Comparison of ENCODE assay signal across 16 mouse cellular contexts in genomic region chr11:97502383-97502782, GRCm38 (mm10). TPM values are rescaled to one million over a fixed set of nuclear protein-coding genes. Genes with fewer than 3 reads are reported as not detected.
DNase-seq lines count a peak whose midpoint lies in the region; ATAC-seq and TF ChIP-seq lines count a peak whose summit lies in the region.
"Had no signal": no experiment of that assay in that cellular context is flagged by ENCODE, and none has a peak within 500 bp of the region (broad histone marks: within the 10 kb centered on the region; RNA-seq: fewer than 3 reads in every experiment).

No protein-coding gene starts in this region.

- H3K9me3 ChIP-seq in heart, embryonic 11.5 days (replicated peaks; ENCODE audit: control insufficient read depth, low read length), result no peaks in the 10 kb centered on the region
- 0 out of 2 replicates have a peak, but pooled peaks cover 4% of the 10 kb centered on the region for H3K9me3 ChIP-seq in limb, embryonic 13.5 days
- no peaks in the 10 kb centered on the region for H3K9me3 ChIP-seq in limb, embryonic 10.5 days (replicated peaks)
- H3K9me3 ChIP-seq in E14TG2a.4 (ENCODE audit: low read length), result no peaks in the 10 kb centered on the region
- 0 out of 2 replicates have a peak, but pooled peaks cover 3% of the 10 kb centered on the region for H3K9me3 ChIP-seq in embryonic facial prominence, embryonic 15.5 days (replicated peaks)
- H3K9me3 ChIP-seq in hindbrain, embryonic 14.5 days (ENCODE audit: control insufficient read depth, low read length), result no peaks in the 10 kb centered on the region
- H3K9me3 ChIP-seq: forebrain, embryonic 13.5 days; heart, embryonic 13.5 days had no signal

- no peak overlapping the region for H3K4me2 ChIP-seq in heart, embryonic 11.5 days
- no peak overlapping the region for H3K4me2 ChIP-seq in limb, embryonic 13.5 days (replicated peaks)
- H3K4me2 ChIP-seq in embryonic facial prominence, embryonic 15.5 days (replicated peaks), result no peak overlapping the region
- H3K4me2 ChIP-seq in hindbrain, embryonic 14.5 days (replicated peaks), result no peak overlapping the region
- H3K4me2 ChIP-seq: forebrain, embryonic 13.5 days; heart, embryonic 13.5 days had no signal

- ATAC-seq in heart, embryonic 11.5 days (replicated peaks; ENCODE audit: insufficient number of reproducible peaks, low FRiP score, low TSS enrichment), result no peak
- ATAC-seq in limb, embryonic 13.5 days (ENCODE audit: low FRiP score, low read depth), result 0 out of 2 replicates have a peak, but pooled peaks have one; percentile 17
- ATAC-seq in embryonic facial prominence, embryonic 15.5 days (ENCODE audit: insufficient number of reproducible peaks, low FRiP score, low TSS enrichment, low read depth), result peak; percentile 69; the same call in 1 of the 2 replicates
- no peak for ATAC-seq in hindbrain, embryonic 14.5 days (ENCODE audit: low FRiP score)
- ATAC-seq: forebrain, embryonic 13.5 days; hindbrain, postnatal 0 days had no signal

- H3K36me3 ChIP-seq in heart, embryonic 11.5 days (ENCODE audit: control insufficient read depth, insufficient read depth, low read length), result peaks cover 10% of the 10 kb centered on the region
- peaks cover 30% of the 10 kb centered on the region for H3K36me3 ChIP-seq in limb, embryonic 13.5 days
- peaks cover 23% of the 10 kb centered on the region for H3K36me3 ChIP-seq in limb, embryonic 10.5 days
- peaks cover 18% of the 10 kb centered on the region for H3K36me3 ChIP-seq in E14TG2a.4 (ENCODE audit: insufficient read depth, low read length)
- H3K36me3 ChIP-seq in embryonic facial prominence, embryonic 15.5 days, result peaks cover 25% of the 10 kb centered on the region
- peaks cover 17% of the 10 kb centered on the region for H3K36me3 ChIP-seq in hindbrain, embryonic 14.5 days (replicated peaks; ENCODE audit: control insufficient read depth, insufficient read depth)

- H3K4me3 ChIP-seq in heart, embryonic 11.5 days (ENCODE audit: low read depth, low read length), result no peak overlapping the region
- H3K4me3 ChIP-seq in limb, embryonic 13.5 days, result no peak overlapping the region
- H3K4me3 ChIP-seq in limb, embryonic 10.5 days, result no peak overlapping the region
- peak overlapping the region; percentile 24; the same call in 1 of the 2 replicates for H3K4me3 ChIP-seq in E14TG2a.4 (replicated peaks; ENCODE audit: low read length)
- no peak overlapping the region for H3K4me3 ChIP-seq in embryonic facial prominence, embryonic 15.5 days (replicated peaks)
- no peak overlapping the region for H3K4me3 ChIP-seq in hindbrain, embryonic 14.5 days (replicated peaks; ENCODE audit: low read length)
- H3K4me3 ChIP-seq: forebrain, embryonic 13.5 days; gastrocnemius, adult 2 months; heart, embryonic 13.5 days had no signal

- no peak for TF ChIP-seq CTCF in E14TG2a.4 (conservative IDR thresholded peaks at IDR 0.05; ENCODE audit: low read length)

- H3K27ac ChIP-seq in heart, embryonic 11.5 days (ENCODE audit: low read depth, low read length), result 0 out of 2 replicates have a peak overlapping the region, but pooled peaks have one; percentile 29
- H3K27ac ChIP-seq in limb, embryonic 13.5 days, result no peak overlapping the region
- no peak overlapping the region for H3K27ac ChIP-seq in limb, embryonic 10.5 days
- H3K27ac ChIP-seq in embryonic facial prominence, embryonic 15.5 days (replicated peaks), result peak overlapping the region; percentile 36; the same call in 1 of the 2 replicates
- H3K27ac ChIP-seq in hindbrain, embryonic 14.5 days, result no peak overlapping the region
- H3K27ac ChIP-seq: forebrain, embryonic 13.5 days; gastrocnemius, adult 2 months; heart, embryonic 13.5 days; hindbrain, postnatal 0 days had no signal

- WGBS in heart, embryonic 11.5 days (ENCODE audit: insufficient replicate concordance), result 42% methylated on average over 9 of the region's 9 CpGs
- 42% methylated on average over 9 of the region's 9 CpGs for WGBS in limb, embryonic 13.5 days
- WGBS in limb, embryonic 10.5 days, result 30% methylated on average over 9 of the region's 9 CpGs
- WGBS in embryonic facial prominence, embryonic 15.5 days, result 35% methylated on average over 9 of the region's 9 CpGs
- 44% methylated on average over 9 of the region's 9 CpGs for WGBS in hindbrain, embryonic 14.5 days

- H3K27me3 ChIP-seq in heart, embryonic 11.5 days (ENCODE audit: control insufficient read depth, insufficient read depth, low read length), result peaks cover 37% of the 10 kb centered on the region
- peaks cover 55% of the 10 kb centered on the region for H3K27me3 ChIP-seq in limb, embryonic 13.5 days
- H3K27me3 ChIP-seq in limb, embryonic 10.5 days (ENCODE audit: low read depth, poor library complexity, severe bottlenecking), result peaks cover 67% of the 10 kb centered on the region
- peaks cover 47% of the 10 kb centered on the region for H3K27me3 ChIP-seq in E14TG2a.4 (ENCODE audit: insufficient read depth, low read length)
- H3K27me3 ChIP-seq in embryonic facial prominence, embryonic 15.5 days, result peaks cover 32% of the 10 kb centered on the region
- H3K27me3 ChIP-seq in hindbrain, embryonic 14.5 days (ENCODE audit: control insufficient read depth, insufficient read depth, low read length), result peaks cover 48% of the 10 kb centered on the region

- peaks cover 11% of the 10 kb centered on the region; the same call in 1 of the 2 replicates for H3K4me1 ChIP-seq in heart, embryonic 11.5 days (ENCODE audit: control insufficient read depth, insufficient read depth, low read length)
- H3K4me1 ChIP-seq in limb, embryonic 13.5 days, result peaks cover 24% of the 10 kb centered on the region
- peaks cover 31% of the 10 kb centered on the region for H3K4me1 ChIP-seq in limb, embryonic 10.5 days
- peaks cover 54% of the 10 kb centered on the region for H3K4me1 ChIP-seq in E14TG2a.4 (replicated peaks; ENCODE audit: low read depth, low read length)
- H3K4me1 ChIP-seq in embryonic facial prominence, embryonic 15.5 days, result peaks cover 25% of the 10 kb centered on the region
- H3K4me1 ChIP-seq in hindbrain, embryonic 14.5 days (replicated peaks; ENCODE audit: control insufficient read depth, insufficient read depth, low read length), result peaks cover 12% of the 10 kb centered on the region

- no peak for DNase-seq in heart, adult 9 months (ENCODE audit: low spot score in 2 of 2)
- DNase-seq in limb, embryonic 10.5 days (ENCODE audit: low spot score), result no peak
- DNase-seq in hindbrain, embryonic 14.5 days (ENCODE audit: low spot score), result no peak
- no peak for DNase-seq in embryo, embryonic 9.5 days (ENCODE audit: extremely low spot score)
- DNase-seq: cerebellum, adult 8-10 months; gastrocnemius, adult 2 months; kidney, postnatal 10 days had no signal

- no peak overlapping the region for H3K9ac ChIP-seq in heart, embryonic 11.5 days (ENCODE audit: low read depth, low read length)
- H3K9ac ChIP-seq in limb, embryonic 13.5 days, result no peak overlapping the region
- H3K9ac ChIP-seq in embryonic facial prominence, embryonic 15.5 days, result no peak overlapping the region
- no peak overlapping the region for H3K9ac ChIP-seq in hindbrain, embryonic 14.5 days
- H3K9ac ChIP-seq: forebrain, embryonic 13.5 days; heart, embryonic 13.5 days had no signal

RNA-seq across cellular contexts. Expression of gene 4933428G20Rik, which starts 2.2 kb away (rescaled TPM):
- 0.11 TPM in 1 of 2 replicates, not detected in the other for polyA plus RNA-seq in heart, embryonic 11.5 days (2014; fragmentation: Nextera tagmentation; extraction: Ambion mirVana)
- polyA plus RNA-seq in limb, embryonic 13.5 days (2015; fragmentation: Nextera tagmentation; extraction: Ambion mirVana), result 1.1 and 1.5 TPM in 2 replicates
- polyA plus RNA-seq in limb, embryonic 10.5 days (2016; fragmentation: Nextera tagmentation; extraction: Ambion mirVana), result 0.49 and 0.54 TPM in 2 replicates
- 1.4 and 1.7 TPM in 2 replicates for polyA plus RNA-seq in embryonic facial prominence, embryonic 15.5 days (2015; fragmentation: Nextera tagmentation; extraction: Ambion mirVana)
- polyA plus RNA-seq in hindbrain, embryonic 14.5 days (2014; fragmentation: Nextera tagmentation; extraction: Ambion mirVana), result 0.41 TPM in 1 of 2 replicates, not detected in the other
- polyA plus RNA-seq: embryonic facial prominence, embryonic 11.5 days; liver, adult 2 months had no signal

Comparison
In these comparisons a context has a peak if more than half of its experiments do, and no peak if none do; other contexts are left out.
1. ATAC-seq: peak in limb, embryonic 13.5 days (single experiment) and embryonic facial prominence, embryonic 15.5 days (single experiment); none in heart, embryonic 11.5 days (single experiment) and hindbrain, embryonic 14.5 days (single experiment).
2. H3K27ac ChIP-seq: peak in heart, embryonic 11.5 days (single experiment) and embryonic facial prominence, embryonic 15.5 days (single experiment); none in limb, embryonic 13.5 days (single experiment), limb, embryonic 10.5 days (single experiment) and hindbrain, embryonic 14.5 days (single experiment).